Mouse (Mus musculus): ENCODE results near the gene Tmed10.

DNA sequence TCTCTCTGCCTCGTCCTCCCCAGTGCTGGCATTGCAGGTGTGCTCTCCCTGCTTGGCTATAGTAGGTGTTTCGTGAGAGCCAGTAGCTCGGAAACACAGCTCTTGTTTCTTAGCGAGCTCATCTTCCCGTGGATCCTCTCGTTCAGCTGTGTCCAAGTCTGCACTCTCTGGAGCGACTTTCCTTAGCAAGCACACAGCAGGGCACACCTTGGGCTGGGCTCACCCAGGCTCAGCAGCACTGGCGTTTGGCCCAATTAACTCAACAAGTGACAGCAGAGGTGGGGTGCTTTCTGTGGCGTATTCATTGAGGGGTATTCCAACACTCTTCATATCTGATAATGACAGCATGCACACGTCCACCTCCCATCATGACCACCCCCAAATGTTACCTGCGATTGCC, 48.6 kb upstream of the Tmed10 start:
- TF ChIP-seq CTCF (IDR thresholded peaks at IDR 0.05; ENCODE audit: insufficient read depth, low read length): no peak
- TF ChIP-seq POLR2A (IDR thresholded peaks at IDR 0.05; ENCODE audit: borderline replicate concordance, extremely low read depth, low read depth, low read length): no peak

All from lung, adult 2 months (tissue).